Comparison of ENCODE assay signal across 16 mouse cellular contexts in the genomic region with DNA sequence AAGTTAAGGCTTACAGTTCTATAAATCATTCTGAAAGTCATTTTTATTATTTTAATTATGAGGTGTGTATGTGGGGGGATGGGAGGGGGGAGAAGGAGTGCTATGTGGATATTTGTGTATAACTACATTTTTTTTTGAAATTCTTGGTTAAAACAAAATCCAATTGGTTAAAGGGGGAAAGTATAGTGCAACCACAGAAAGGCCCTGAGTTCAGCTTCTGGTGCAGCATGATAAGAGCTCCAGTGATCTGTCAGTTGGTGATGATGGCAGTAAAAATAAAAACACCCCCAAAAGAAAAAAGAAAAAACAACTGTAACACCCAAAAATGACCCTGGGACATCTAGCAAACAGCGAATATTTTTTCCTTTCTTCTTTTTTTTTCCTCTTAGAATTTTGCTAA.
"Had no signal": no experiment of that assay in that cellular context is flagged by ENCODE, and none has a peak within 500 bp of the region (broad histone marks: within the 10 kb centered on the region; RNA-seq: fewer than 3 reads in every experiment).

No protein-coding gene starts in this region.

- H3K36me3 ChIP-seq: neural tube, embryonic 13.5 days; neural tube, embryonic 15.5 days; stomach, embryonic 15.5 days had no signal

- H3K27me3 ChIP-seq: neural tube, embryonic 13.5 days; neural tube, embryonic 15.5 days; stomach, embryonic 15.5 days had no signal

- H3K4me2 ChIP-seq: neural tube, embryonic 13.5 days; neural tube, embryonic 15.5 days; stomach, embryonic 15.5 days had no signal

- H3K9ac ChIP-seq: neural tube, embryonic 13.5 days; neural tube, embryonic 15.5 days; stomach, embryonic 15.5 days had no signal

- H3K27ac ChIP-seq: neural tube, embryonic 13.5 days; neural tube, embryonic 15.5 days; stomach, embryonic 15.5 days; stomach, postnatal 0 days had no signal

- H3K4me3 ChIP-seq: neural tube, embryonic 13.5 days; neural tube, embryonic 15.5 days; stomach, embryonic 15.5 days had no signal

- H3K4me1 ChIP-seq: neural tube, embryonic 13.5 days; neural tube, embryonic 15.5 days; stomach, embryonic 15.5 days had no signal

- H3K9me3 ChIP-seq: neural tube, embryonic 13.5 days; neural tube, embryonic 15.5 days; stomach, embryonic 15.5 days had no signal

- DNase-seq: retina, postnatal 1 day; right cerebral cortex, adult 18-20 months; right cerebral cortex, postnatal 14 days; right cerebral cortex, postnatal 25 days; right cerebral cortex, postnatal 4 days; spleen, adult 18-20 months; thymus, adult 18-20 months; thymus, adult 2 months; thymus, postnatal 14 days; thymus, postnatal 25 days; thymus, postnatal 36 days; thymus, postnatal 4 days had no signal
